Mouse (Mus musculus): ENCODE data around the gene Hsd17b12.

Hsd17b12 gene

GRCm38 (mm10) chr2:94103758-94104157 is 54.0 kb downstream of the Hsd17b12 start:
- intact Hi-C loops (cut with DNase I) = no loop called here

DNA sequence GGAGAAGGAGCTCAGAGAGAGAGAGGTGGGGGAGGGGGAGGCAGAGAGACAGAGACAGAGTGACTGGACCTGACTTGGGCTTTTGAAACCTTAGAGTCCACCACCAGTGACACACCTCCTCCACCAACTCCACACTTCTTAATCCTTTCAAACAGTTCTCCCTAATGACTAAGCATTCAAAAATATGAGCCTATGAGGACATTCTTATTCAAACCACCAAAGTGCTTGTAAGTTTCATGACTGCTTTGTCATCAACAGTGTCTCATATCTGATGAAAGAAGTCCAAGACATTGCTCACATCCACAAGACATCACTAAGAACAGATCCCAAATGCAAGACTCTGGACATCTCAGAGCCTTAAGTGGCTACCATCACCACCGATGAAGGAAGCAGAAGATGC is 67.9 kb downstream of the Hsd17b12 start:
- intact Hi-C loops (cut with DNase I) = no loop called here

- intact Hi-C loops (cut with DNase I) = no loop called here
These were observed 88.3 kb downstream of the Hsd17b12 start for GRCm38 (mm10) chr2:94069482-94069881.

DNA sequence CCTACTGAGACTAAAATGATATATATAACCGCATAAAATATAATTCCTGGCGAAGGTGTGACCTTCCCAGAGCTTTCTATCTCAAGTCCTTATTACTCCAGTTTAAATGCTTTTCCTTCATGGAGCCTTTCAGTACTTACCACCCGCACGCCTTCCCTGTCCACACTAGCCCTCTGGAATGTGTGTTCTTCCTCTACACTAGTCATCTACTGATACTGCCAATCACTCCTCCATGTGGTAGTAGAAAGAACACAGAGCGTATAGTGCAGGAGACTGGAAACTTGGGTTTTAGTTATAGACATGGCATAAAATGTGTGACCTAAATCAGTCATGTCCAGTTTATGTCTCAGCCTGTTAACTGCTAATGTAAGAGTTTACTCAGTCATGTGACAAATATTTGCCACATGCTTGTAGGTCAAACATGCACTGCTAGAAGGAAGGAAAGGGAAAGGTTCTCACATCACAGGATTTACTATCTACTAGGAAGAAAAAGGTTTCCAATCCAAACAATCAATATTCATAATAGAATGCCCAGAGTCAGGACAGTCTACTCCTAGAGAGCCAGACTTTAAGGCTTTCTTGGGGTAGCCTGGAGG is 91.1 kb downstream of the Hsd17b12 start:
- intact Hi-C loops (cut with DNase I) = no loop called here

DNA sequence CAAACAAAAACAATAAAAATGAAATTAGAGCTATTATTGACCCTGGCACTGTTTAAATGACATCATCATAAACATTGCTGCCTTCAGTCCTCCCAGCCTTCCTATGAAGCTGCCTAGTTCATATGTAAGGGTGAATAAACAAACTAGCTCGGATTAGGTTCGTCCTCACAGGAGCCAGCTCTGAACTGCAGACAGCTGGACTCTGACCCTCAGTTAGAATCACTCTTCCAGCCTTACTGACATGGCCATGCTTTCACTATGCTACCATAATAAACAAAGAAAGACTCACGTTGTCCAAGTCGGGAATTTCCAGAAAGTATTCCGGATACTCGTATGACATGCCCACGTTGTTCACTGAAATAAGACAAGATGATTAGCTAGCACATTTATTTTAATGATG is 91.6 kb downstream of the Hsd17b12 start:
- intact Hi-C loops (cut with DNase I) = no loop called here

GRCm38 (mm10) chr2:94062791-94063190 is 95.0 kb downstream of the Hsd17b12 start:
- intact Hi-C loops (cut with DNase I) = loop anchor here (5.0 kb wide), 1 partner anchor 90 kb away; no protein-coding TSS in a partner anchor

DNA sequence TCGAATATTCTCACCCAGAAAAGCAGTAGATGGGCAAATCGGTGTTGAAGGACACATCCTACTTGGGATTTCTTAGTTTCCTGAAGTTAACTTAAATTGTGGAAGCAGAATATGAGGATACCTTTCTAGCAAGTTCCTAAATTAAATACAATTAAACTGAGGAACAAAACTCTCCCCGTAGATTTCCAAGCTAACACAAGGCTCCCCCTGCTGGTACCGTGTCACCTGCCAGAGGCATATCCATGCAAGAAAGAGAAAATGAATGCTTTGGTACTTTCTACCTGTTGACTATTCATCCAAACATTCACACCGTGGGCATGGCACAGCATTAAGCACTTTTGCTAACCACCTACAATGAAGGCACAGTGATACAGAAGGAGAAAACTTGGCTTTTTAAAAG is 98.3 kb downstream of the Hsd17b12 start:
- intact Hi-C loops (cut with DNase I) = loop anchor here (5.0 kb wide), 1 partner anchor 188 kb away; no protein-coding TSS in a partner anchor

DNA sequence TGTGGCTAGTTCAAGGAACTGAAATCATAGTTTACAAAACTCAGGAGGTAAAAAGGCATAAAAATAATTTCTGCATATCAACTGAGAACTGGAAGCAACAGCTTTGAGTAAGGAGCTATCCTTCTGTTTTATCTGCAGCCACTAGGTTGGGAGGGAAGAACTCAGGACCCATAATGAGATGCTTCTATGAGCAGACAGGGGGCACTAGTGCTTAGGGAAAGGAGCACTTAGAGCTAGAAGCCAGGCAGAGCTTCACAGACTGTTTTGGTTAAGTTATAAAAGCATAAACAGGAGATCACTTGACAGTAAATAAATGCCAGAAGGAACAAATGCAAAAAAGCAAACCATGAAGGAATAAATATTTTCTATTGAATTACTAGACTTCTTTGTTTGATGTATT is 103.0 kb downstream of the Hsd17b12 start:
- intact Hi-C loops (cut with DNase I) = loop anchor here (5.0 kb wide), 1 partner anchor 192 kb away; no protein-coding TSS in a partner anchor

DNA sequence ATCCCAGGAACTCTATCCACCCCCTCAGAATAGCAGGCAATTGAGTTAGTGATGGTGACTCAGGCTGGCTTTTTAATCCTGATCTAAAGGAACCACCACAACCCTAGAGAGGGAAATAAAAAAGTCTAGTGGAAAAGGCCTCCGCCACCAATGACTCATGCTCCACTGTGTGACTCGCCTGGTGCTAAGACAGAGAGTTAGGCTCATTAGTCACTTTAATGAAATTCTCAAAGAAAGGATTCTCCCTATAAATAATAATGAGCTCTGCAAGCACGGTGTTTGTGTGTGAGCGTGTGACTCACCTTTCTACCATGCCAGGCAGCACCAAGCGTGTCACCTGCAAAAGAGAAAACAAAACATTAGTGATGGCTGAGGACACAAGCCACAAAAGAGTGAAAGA is 105.8 kb downstream of the Hsd17b12 start:
- intact Hi-C loops (cut with DNase I) = no loop called here

- intact Hi-C loops (cut with DNase I) = no loop called here
These were observed 106.9 kb downstream of the Hsd17b12 start for GRCm38 (mm10) chr2:94050901-94051300.

GRCm38 (mm10) chr2:94049471-94050176 is 108.1 kb downstream of the Hsd17b12 start:
- intact Hi-C loops (cut with DNase I) = no loop called here

- intact Hi-C loops (cut with DNase I) = no loop called here
These were observed 108.9 kb downstream of the Hsd17b12 start for GRCm38 (mm10) chr2:94048733-94049470.

GRCm38 (mm10) chr2:94048271-94048670 is 109.5 kb downstream of the Hsd17b12 start:
- intact Hi-C loops (cut with DNase I) = no loop called here

DNA sequence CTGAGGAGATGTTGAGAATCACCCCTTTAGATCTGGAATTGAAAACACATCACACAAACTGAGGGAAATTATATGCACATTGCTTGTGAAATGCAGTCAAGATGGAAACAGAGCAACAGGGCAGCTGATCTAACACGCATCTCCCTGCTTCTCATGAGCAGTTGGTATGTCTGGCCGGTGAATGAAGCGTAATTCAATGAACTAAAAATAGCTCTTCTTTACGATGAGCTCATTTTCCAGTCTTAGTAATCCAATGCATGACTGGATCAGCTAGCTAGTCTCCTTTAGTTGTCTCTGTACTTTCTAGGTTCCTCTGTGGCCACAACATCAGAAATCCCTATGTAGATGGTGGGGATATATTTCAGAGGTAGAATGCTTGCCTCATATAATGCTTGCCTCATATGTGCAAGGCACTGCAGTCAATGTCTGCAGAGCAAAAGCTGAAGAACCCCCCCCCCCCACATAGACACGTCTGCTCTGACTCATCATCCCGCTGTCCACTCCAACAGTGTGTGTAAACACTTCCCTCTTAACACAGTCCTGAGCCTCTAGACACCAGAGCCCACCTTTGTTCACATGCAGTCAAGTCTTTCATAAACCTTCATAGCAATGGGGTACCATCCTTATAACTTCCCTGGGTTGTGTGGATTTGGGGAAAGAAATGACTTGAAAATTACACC is 112.2 kb downstream of the Hsd17b12 start:
- intact Hi-C loops (cut with DNase I) = no loop called here

DNA sequence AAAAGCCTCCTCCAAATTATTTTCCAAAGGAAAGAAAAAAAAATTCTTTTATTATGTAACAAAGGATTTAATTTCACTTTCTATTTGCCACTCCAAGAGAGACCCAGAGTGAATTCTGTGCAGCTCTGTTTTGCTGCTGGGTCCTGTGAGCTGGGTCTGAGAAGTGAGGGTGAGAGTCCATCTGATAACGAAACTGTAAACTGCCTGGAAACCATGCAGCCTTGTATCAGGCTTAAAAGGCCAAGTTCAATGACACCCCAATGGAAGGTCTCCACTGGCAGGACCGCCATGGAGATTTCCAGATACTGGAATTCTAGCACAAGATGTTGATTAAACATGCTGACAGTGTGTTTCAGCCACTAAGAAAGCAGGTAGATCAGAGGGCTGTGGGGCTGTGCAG is 113.6 kb downstream of the Hsd17b12 start:
- intact Hi-C loops (cut with DNase I) = no loop called here

DNA sequence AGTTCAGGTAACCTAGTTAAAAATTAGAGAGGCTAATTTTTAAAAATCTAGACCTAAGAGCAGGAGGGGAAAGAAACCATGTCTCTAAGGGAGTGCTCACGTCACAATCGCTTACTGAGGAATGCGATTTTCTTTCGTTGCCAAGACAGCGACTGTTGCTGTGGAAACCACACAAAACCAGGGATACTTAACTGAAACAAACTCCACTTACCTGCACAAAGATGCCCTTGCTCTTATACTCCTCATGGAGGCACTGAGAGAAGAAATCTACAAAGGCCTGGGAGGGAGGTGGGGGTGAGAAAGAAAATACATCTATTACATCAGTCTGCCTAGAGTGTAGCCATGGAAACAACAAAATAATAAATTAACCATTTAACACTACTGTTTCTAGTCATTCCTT is 114.1 kb downstream of the Hsd17b12 start:
- intact Hi-C loops (cut with DNase I) = no loop called here

- intact Hi-C loops (cut with DNase I) = no loop called here
These were observed 115.3 kb downstream of the Hsd17b12 start for GRCm38 (mm10) chr2:94042461-94042860.

GRCm38 (mm10) chr2:94040391-94041125 is 117.2 kb downstream of the Hsd17b12 start:
- intact Hi-C loops (cut with DNase I) = no loop called here

DNA sequence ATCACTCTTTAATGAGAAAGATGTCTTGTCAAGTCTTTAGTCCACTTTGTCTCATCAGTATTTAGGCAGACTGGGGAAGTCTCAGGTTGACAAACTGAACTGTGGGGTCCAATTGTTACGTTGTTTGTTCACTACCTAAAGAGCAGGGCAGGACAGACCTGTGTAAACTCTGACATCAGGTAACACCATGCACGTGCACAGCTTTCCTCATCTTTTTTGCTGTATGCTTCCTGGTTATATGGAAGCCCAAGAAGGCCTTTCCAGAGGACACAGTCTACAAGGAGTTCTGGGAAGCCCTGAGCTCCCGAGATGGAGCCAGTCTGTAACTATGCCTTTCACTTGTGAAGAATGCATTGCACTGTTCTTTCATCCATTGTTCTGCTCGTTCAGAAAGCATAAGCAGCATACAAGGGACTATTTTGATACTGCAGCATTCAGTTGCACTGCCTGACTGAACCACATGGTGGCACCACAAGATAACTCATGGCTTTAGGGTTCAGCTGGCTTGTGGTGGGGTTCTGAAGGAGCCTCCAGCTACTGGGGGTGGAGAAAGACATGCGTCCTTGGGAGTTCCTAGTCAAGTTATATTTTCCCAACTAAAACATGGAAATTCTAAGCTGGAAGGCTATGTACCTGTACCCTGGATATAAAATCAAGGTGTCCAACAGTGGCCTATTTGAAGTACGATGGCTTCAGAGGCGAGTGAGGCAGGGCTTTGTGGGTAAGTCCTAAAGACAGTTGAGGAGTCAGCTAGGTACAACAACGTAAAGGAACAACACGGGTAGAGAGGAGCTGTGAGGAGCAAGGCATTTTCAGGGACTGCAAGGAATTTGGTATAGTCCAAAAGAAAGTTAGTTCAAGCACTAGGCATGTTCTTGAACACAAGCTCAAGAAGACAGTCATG is 122.1 kb downstream of the Hsd17b12 start:
- intact Hi-C loops (cut with DNase I) = loop anchor here (5.0 kb wide), 2 partner anchors 212 to 257 kb away; no protein-coding TSS in a partner anchor

GRCm38 (mm10) chr2:94030602-94031001 is 127.2 kb downstream of the Hsd17b12 start:
- intact Hi-C loops (cut with DNase I) = no loop called here

Data from adrenal gland (tissue).